Mouse (Mus musculus): ENCODE data around the gene Gm13212. TPM values are rescaled to one million over a fixed set of nuclear protein-coding genes. Genes with fewer than 3 reads are reported as not detected.
"Not testable (repeated sequence)": the region's sequence is repeated elsewhere in the genome, so short reads cannot be mapped to it uniquely, and the experiment has no call there.

The Gm13212 gene
- 1 to 10 TPM in 3 of 4 experiments, under 1 TPM in 1; 0.77 to 1.7 (median 1.2) TPM for total RNA-seq (2022)

- DNase-seq: not testable (repeated sequence)
Observed at GRCm38 (mm10) chr4:145585078-145585477, at the start of gene Gm13212. TSS of gene Gm13212 (plus strand) at chr4:145585166.

DNA sequence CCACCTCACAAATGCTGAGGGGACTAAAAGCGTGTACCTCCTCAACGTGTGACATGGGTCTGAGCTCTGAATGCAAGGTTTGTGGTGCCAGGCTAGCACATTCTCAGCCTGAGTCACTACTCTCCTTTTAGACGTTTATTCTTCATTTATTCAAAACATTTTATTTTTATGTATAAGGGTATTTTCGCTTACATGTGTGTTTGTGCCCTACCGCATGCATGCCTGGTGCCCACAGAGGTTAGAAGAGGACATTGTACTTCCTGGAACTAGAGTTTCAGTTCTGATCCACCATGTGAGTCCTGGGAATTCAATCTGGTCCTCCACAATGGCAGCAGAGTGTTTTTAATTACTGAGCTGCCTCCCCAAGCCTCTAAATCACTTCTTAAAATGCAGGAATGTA is 41.1 kb upstream of the Gm13212 start:
- not testable (repeated sequence) for DNase-seq

GRCm38 (mm10) chr4:145545106-145545505 is 39.9 kb upstream of the Gm13212 start:
- not testable (repeated sequence) for DNase-seq

GRCm38 (mm10) chr4:145545734-145546349 is 39.1 kb upstream of the Gm13212 start:
- DNase-seq: not testable (repeated sequence)

DNA sequence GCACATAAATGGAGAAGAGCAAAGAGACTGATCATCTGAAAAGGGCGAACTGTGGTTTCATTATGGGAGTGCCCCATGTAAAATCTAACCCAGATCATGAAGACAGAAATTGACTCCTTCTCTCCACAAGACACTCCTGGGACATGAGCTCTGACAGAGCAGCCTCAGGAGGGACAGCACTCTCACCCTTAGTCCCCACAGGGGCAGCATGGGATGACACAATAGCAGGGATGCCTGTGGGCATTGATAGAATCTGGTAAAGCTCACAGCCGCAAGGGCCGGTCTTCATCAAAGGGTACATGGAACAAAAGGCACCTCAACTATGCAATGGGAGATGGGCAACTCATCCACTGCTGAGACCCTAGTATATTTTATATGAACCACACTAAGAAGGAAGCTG is 38.5 kb upstream of the Gm13212 start:
- not testable (repeated sequence) for DNase-seq

- DNase-seq: no peak
Observed at GRCm38 (mm10) chr4:145556680-145557079, 28.3 kb upstream of the Gm13212 start.

DNA sequence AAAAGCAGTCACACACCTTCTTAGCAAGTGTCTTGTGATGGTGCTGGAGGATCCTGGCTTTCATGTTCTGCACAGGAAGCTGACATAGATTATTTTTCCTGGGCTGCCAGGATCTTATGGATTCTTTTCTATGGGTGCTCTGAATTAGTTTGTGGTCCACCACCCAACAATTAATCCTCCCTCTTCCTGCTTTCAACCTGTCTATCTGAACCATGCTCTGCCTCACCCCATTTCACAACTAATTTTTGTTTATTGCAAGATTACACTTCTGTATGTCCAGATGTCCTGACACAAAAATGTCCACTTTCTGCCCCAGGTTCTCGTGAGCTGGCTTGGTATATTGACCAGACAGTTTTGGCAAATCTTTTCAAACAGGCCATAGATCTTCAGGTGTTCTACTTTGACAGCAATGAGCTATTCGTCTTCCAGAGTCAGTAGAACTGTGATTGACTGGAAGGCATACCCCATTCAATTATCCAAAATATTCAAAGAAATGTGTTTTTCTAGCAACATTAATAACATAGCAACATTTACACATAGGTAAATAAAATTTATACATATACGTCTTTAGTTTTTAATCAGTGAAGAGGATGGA is 25.4 kb upstream of the Gm13212 start:
- DNase-seq: no peak

DNA sequence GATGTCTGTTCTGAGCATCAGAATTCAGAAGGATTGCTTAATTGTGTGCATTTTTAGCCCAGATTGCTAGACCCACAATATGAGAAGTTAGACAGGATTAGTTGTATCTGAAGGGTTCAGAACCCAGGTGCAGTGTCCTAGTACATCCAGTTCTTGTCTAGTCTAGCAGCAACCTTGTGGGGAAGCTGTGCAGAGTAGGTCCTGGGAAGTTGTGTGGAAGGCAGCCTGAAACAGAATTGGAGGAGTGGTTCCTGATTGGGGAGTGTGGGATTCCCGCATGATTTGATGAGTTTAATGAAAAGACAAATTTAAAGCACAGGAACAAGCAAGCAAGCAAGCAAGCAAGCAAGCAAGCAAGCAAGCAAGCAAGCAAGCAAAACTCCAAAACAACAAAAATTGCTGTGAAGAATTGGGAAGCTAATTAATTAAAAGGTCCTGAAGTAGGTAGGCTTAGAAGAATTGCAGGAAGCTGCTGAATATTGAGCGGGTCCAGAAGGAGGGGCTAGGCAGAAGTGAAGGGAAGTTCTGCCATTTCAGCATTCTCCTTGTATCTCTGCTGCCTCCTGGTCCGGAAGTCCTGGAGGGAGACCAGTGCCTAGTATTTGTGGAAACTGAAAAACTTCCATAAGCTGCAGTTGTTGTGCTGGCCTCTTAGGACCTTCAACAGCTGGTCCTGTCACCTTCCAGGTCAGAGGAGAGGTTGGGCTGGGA is 20.7 kb upstream of the Gm13212 start:
- DNase-seq: no peak

DNA sequence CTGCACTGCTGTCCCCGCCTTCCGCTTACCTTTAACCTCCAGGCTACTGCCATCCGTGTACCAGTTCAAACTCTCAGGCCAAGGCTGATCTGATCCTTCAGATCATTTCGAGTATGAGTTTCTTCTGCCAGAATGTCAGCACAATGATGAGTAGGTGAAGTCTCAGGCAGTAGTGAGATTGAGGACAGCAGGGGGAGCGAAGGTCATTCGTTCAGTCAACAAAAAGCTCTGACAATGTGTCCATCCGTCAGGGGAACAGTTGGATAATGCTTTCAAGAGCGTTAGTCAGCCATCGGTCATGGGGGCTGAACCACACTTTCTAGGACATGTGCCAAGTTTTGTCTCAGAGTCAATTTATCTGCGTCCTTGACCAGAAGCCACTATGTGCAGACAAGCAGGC is 14.5 kb upstream of the Gm13212 start:
- peak; percentile 60 for DNase-seq

DNA sequence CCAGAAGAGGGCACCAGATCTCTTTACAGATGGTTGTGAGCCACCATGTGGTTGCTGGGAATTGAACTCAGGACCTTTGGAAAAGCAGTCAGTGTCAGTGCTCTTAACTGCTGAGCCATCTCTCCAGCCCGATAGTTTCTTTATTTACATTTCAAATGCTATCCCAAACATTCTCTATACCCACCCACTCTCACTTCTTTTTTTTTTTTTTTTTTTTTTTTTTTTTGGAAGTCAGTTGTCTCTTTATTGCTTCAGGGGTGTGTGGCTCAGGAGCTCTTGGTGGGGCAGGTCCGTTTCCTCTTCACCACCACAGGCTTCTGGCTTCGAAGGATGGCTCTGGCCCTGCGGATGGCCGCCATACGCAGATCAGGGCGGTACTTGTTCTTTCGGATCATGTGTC is 8.3 kb upstream of the Gm13212 start:
- not testable (repeated sequence) for DNase-seq

DNA sequence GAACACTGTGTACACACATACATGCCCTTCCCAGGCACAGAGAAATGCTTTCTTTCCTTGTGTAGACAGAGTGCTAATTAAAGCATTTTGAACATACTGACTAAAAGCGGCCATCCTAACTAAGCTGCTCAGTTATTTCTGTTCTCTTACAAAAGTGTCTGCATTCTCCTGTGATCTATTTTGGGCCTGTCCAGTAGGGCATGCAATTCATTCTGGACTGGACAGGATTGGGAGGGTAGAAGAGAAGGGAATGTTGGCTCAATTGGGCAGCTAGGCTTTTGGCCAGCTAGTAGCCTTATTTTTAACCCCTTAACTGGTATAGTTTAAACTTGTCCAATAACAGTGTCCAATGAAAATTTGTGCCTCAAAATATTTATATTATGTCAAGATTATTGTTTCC is 4.6 kb upstream of the Gm13212 start:
- DNase-seq: not testable (repeated sequence)

DNA sequence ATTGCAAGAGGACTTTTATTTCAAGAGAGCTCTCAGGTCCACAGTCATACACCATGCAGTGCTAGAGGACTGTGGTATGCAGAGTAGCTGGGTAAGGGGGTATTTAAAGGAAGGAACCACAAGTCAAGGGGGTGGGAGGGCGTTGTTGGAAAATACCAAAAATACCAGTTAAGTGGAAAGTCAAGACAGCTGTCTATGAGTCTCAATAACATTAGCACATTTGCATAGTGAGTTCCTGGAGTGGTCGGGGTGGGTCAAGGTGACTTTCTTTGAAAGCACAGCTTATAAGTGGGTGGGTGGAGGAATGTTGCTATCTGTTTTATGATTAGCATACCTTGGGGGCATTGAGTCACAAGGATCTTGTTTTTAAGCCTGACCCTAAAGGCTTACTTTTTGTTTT is 1.1 kb downstream of the Gm13212 start:
- DNase-seq: not testable (repeated sequence)

GRCm38 (mm10) chr4:145594183-145594582 is 9.2 kb downstream of the Gm13212 start:
- DNase-seq: not testable (repeated sequence)

GRCm38 (mm10) chr4:145594798-145595197 is 9.8 kb downstream of the Gm13212 start:
- DNase-seq: not testable (repeated sequence)

DNA sequence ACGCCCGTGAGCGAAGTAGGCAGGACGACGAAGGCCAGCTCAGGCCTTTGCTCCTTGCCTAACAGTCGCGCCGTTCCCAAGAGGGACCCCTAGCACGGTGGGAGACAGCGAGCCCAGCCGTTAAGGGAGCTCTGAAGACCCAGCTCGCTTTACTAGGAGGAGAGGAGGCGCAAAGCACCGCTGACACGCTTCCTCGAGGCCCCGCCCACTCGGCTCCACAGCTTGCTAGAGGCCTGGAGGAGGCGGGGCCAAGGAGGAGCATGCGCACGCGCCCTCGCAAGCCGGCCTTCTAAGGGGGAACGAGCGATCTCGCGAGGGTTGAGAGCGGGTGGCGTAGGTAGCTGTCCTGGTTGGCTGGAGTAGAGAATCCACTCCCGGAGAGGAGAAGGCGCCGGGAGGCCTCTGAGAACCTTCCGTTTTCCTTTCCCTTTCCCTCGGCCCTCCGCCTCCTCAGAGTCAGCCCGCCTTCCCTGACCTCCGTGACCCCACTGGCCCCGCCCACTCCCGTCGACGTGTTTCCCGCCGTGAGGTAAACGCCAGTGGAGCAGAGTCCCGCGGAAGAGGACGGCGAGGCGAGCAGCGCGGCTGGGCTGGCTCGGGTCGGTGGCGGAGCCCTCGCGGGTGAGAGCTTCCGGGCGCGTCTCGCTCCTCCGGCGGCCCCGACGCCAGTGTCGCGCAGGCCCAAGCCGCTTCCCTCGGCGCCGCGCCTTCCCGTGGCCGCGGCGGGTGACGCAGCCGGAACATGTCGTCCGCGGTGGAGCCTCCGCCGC is 55.6 kb downstream of the Gm13212 start:
- DNase-seq: not testable (repeated sequence)

DNA sequence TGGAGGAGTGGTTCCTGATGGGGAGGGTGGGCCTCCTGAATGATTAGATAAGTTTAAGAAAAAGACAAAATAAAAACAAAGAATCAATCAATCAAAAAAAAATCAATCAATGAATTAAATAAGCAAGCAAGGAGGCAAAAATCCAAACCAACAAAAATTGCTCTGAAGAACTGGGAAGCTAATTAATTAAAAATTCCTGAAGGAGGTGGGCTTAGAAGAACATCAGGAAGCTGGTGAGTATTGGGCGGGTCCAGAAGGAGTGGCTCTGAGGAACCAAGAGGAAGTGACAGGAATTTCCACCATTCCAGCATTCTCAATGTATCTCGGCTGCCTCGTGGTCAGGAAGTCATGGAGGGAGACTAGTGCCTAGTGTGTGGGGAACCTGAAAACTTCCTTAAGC is 85.4 kb downstream of the Gm13212 start, which contains the start of gene Zfp980:
TSS of gene Zfp980 (plus strand) at position 301 of the 400 bp plus-strand sequence.
- DNase-seq: not testable (repeated sequence)

GRCm38 (mm10) chr4:145674286-145674780 is 89.4 kb downstream of the Gm13212 start:
- DNase-seq: not testable (repeated sequence)

Other genes with a start within 250 kb of the Gm13212 start
- 1 to 10 TPM in 2 of 4 experiments, under 1 TPM in 2; 0.49 to 1.8 (median 1.0) TPM for gene Zfp990, start 74.4 kb upstream of the Gm13212 start, total RNA-seq (2022)
- under 1 TPM; 0.22 to 0.56 (median 0.37) TPM for gene Zfp980, start 85.5 kb downstream of the Gm13212 start, total RNA-seq (2022)